Mouse (Mus musculus) testis, adult 2 months (tissue): ENCODE measurements around the gene Myt1l. TPM values are rescaled to one million over a fixed set of nuclear protein-coding genes. Genes with fewer than 3 reads are reported as not detected.

Source experiments
- H3K27ac ChIP-seq: fragments of 200-500 bp; 2 replicates; pipeline ENCODE4 v1.5.1; 2012; ENCODE audit warnings: low read depth, low read length; ENCODE audit not compliant: control insufficient read depth, insufficient read depth
- H3K27me3 ChIP-seq: fragments of 200-500 bp; 2 replicates; pipeline ENCODE4 v1.6.1; 2012; ENCODE audit warnings: mild to moderate bottlenecking, low read length, moderate library complexity; ENCODE audit not compliant: control insufficient read depth, insufficient read depth
- H3K36me3 ChIP-seq: fragments of 200-500 bp; 2 replicates; pipeline ENCODE4 v1.6.1; 2012; ENCODE audit warnings: mild to moderate bottlenecking, low read length; ENCODE audit not compliant: control insufficient read depth, insufficient read depth
- H3K4me1 ChIP-seq: fragments of 200-500 bp; 2 replicates; pipeline ENCODE4 v1.6.1; 2012; ENCODE audit warnings: low read length; ENCODE audit not compliant: control insufficient read depth, insufficient read depth
- H3K4me3 ChIP-seq: fragments of 200-500 bp; 2 replicates; pipeline ENCODE4 v1.5.1; 2012; ENCODE audit warnings: low read depth, mild to moderate bottlenecking, low read length, moderate library complexity, mixed read lengths; ENCODE audit not compliant: control insufficient read depth
- CTCF ChIP-seq: fragments of 200-500 bp; IDR thresholded peaks from 2 replicates; pipeline ENCODE4 v1.5.1; 2012; ENCODE audit warnings: low read depth, mild to moderate bottlenecking, inconsistent platforms, low read length, moderate library complexity; ENCODE audit not compliant: control insufficient read depth, insufficient read depth, insufficient replicate concordance
- POLR2A ChIP-seq: fragments of 200-500 bp; IDR thresholded peaks from 2 replicates; pipeline ENCODE4 v1.6.1; 2012; ENCODE audit warnings: low read depth, mild to moderate bottlenecking, inconsistent platforms, low read length, moderate library complexity; ENCODE audit not compliant: control insufficient read depth
- polyA plus RNA-seq: library from polyadenylated mRNA; depleted of rRNA; stranded (reverse); fragments of >200 nt; gene quantifications from 2 replicates; pipeline ENCODE4 v1.2.3, GENCODE M21; 2012

Gene Myt1l
- polyA plus RNA-seq, 1 experiment = 5.6 TPM

DNA sequence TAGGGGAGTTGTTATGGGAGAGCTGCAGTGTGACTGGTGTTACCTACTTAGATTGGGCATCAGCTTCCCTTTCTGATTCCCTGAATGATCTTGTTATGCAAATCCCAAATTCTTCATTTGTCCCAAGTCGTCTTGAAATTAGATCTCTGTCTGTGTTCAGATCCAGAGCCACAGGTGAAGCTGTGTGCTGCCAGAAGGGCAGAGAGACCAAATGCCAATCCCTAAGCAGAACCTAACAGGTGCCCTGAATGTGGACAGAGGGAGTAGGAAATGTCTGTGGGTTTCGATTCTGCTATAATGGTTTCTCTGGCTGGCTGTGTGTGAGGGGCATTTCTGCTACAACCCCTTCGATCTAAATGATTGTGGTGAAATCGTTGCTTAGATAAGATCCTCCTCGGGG lies 18.9 kb downstream of the Myt1l start:
- H3K4me3 ChIP-seq = no peak overlapping the region
- H3K4me1 ChIP-seq = no peaks in the 10 kb centered on the region
- H3K27me3 ChIP-seq = no peaks in the 10 kb centered on the region
- H3K27ac ChIP-seq = no peak overlapping the region
- no peaks in the 10 kb centered on the region for H3K36me3 ChIP-seq
- TF ChIP-seq POLR2A (no peak), CTCF (no peak)

DNA sequence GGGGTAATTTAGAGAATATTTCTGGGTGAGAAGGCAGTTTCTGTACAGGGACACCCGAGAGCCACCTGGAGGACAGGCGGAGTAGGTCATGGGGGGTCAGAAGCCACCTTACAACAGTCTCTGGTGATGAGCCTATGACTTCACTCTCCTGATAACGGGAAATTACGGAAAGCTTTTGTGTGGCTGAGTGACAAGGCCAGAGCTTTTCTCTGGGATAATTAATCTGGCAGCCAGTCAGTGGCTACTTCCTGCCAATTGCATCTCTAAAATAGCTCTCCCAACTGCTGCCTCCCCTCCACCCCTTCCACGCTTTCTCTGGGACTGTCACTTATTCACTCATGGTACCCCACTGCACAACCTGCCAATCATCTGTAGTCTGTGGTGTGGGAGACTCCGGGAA lies 19.6 kb downstream of the Myt1l start:
- H3K27me3 ChIP-seq = no peaks in the 10 kb centered on the region
- TF ChIP-seq CTCF = no peak
- no peak for TF ChIP-seq POLR2A
- H3K27ac ChIP-seq = no peak overlapping the region
- H3K36me3 ChIP-seq = no peaks in the 10 kb centered on the region
- H3K4me3 ChIP-seq = no peak overlapping the region
- H3K4me1 ChIP-seq = no peaks in the 10 kb centered on the region

DNA sequence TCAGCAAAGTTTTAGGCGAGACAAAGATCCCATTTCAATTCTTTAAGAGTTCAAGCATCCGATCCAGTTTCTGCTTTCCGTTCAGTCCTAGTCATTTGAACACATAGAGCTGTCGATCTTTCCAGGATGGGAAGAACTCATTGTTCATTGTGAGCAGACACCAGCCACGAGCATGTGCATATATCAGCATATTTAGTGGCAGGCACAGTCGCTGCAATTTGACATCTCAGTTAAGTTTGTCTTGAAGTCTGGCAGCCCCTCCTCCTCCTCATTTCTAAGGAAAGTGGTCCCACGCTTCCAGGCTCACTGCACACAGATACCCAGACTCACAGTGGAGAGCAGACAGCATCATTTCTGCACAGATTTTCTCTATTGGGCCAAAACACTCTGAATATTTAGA lies 25.0 kb downstream of the Myt1l start:
- Histone ChIP-seq H3K27me3 (no peaks in the 10 kb centered on the region), H3K4me1 (no peaks in the 10 kb centered on the region)
- TF ChIP-seq CTCF (no peak), POLR2A (no peak)

DNA sequence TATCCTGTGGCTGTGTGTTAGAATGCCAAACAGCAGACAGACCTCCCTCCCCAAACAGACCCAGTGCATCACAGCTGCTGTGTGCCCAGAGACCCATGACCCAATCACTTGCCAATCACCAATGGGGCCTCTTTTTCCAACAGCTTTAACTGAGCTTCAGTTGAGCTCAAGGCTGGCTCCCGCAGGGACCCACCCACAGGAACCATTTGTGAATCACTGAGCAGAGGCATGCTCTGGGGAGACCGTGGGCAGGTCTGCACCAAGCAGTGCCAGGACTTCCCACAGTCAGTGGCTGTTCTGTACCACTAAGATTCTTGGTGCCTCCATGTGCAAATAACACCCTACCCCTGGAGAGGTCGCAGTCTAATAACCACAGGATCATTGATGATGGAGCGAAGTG lies 27.5 kb downstream of the Myt1l start:
- TF ChIP-seq POLR2A (no peak), CTCF (no peak)
- Histone ChIP-seq H3K27me3 (no peaks in the 10 kb centered on the region), H3K27ac (no peak overlapping the region), H3K36me3 (no peaks in the 10 kb centered on the region), H3K4me1 (no peaks in the 10 kb centered on the region), H3K4me3 (no peak overlapping the region)

More for the DNA sequence above, 25.0 kb downstream of the Myt1l start:
- Histone ChIP-seq H3K36me3 (no peaks in the 10 kb centered on the region), H3K27ac (no peak overlapping the region), H3K4me3 (no peak overlapping the region)

DNA sequence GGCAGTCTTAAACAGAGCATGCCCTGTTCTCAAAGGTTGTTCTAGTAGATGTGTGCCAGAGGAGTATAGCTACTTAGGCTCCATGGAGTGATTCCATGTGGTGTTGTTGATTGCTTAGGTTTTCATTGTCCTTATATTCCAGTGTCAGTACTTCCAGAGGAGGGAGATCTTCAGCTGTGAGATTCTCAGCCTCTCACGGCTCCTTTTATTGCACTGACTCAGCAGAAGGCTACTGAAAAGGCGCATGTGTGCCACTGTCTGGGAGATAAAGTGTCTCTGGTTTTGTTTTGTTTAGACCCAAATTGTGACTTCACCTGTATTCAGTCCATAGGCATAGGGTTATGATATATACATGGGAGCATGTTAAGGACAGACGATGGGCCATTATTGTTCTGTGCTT lies 28.2 kb downstream of the Myt1l start:
- no peak overlapping the region for H3K27ac ChIP-seq
- H3K27me3 ChIP-seq = no peaks in the 10 kb centered on the region
- no peaks in the 10 kb centered on the region for H3K4me1 ChIP-seq
- TF ChIP-seq CTCF = no peak
- TF ChIP-seq POLR2A = no peak
- no peaks in the 10 kb centered on the region for H3K36me3 ChIP-seq
- no peak overlapping the region for H3K4me3 ChIP-seq

DNA sequence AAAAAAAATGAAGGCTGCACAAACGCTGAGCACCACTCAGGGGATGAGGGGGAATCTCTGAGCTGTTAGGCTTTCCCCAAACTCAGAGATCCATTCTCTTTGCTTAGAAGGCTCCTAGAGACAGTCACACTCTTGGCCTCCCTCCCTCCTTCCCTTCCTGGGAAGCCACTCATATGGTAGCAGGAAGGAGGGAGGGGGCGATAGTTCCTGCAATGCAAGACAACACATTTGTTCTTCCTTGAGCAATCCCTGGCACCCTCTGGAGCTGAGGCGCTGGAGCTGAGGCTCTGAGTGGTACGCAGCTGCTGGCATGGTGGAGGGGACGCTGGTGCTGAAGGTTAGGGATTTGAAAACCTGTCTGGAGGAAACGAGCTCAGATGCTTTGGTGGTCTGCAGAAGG lies 28.7 kb downstream of the Myt1l start:
- Histone ChIP-seq H3K4me3 (no peak overlapping the region), H3K36me3 (no peaks in the 10 kb centered on the region), H3K4me1 (no peaks in the 10 kb centered on the region), H3K27me3 (no peaks in the 10 kb centered on the region), H3K27ac (no peak overlapping the region)
- no peak for TF ChIP-seq POLR2A

DNA sequence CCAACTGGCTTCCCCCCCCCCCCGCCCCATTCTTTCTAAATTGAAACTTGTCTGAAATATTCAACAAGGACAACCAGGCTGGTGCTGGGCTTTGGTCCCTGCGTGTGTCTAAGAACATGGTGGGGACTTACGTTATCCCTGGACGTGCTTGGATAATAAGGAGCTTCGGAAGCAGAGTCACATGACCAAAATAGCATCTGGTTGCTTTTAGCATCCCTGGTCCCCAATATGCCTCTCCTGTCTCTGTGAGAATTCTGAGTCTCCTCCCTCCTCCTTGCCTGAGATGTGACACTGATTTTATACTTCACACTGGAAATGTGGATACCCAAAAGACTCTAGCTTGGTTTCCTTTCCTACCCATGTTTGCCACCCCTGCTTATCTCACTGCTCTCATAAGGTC lies 31.6 kb downstream of the Myt1l start:
- Histone ChIP-seq H3K4me3 (no peak overlapping the region), H3K27ac (no peak overlapping the region), H3K27me3 (no peaks in the 10 kb centered on the region), H3K36me3 (no peaks in the 10 kb centered on the region), H3K4me1 (no peaks in the 10 kb centered on the region)
- TF ChIP-seq CTCF (no peak), POLR2A (no peak)

DNA sequence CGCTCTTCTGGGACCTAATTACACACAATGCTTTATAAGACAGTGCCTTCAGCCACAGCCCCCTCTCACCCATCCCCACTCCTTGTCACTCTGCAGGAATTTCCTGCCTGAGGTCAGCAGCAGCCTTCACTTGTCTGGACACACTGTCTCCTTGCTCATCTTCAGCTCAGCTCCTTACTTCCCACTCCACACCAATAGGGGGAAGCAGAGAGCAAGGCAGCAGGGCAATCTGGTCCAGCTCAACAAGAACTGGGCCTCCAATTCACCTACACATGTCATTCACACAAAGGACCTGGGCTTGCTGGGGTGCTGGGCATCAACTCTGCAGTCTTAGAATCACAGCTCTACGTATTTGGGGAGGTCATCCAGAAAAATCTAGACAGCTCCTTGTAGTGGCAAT lies 33.0 kb downstream of the Myt1l start:
- TF ChIP-seq CTCF (no peak), POLR2A (no peak)
- H3K27ac ChIP-seq = no peak overlapping the region
- H3K4me1 ChIP-seq = no peaks in the 10 kb centered on the region
- no peaks in the 10 kb centered on the region for H3K36me3 ChIP-seq
- H3K4me3 ChIP-seq = no peak overlapping the region
- no peaks in the 10 kb centered on the region for H3K27me3 ChIP-seq
